Mouse (Mus musculus): ENCODE measurements around the gene Gpr153. TPM values are rescaled to one million over a fixed set of nuclear protein-coding genes. Genes with fewer than 3 reads are reported as not detected.

The Gpr153 gene
- polyA plus RNA-seq, 1 experiment from 2014 or later, result 6.6 TPM

DNA sequence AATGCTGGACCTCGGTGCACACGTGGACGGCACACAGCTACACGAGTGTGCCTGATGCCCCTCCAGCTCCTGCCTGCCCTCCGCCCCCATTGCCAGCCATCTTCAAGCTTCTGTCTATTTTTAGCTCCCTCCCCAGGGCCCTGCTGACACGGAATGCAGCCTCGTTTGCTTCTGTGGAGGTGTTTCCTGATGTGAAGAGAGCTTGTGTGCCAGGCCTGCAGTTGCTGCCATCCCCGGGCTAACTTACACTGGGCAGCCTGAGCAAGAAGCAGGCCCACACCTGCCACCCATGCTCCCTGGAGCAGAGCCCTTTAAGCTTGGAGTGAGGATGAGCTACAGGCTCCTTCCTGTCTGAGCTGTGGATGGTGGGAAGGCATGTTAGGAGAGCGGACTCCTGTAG is 11.8 kb upstream of the Gpr153 start:
- no peak overlapping the region for H3K9ac ChIP-seq (ENCODE audit: low read length)
- no peak overlapping the region for H3K4me3 ChIP-seq (ENCODE audit: low read depth, low read length)
- DNase-seq (ENCODE audit: low spot score) (no peak), ATAC-seq (replicated peaks; ENCODE audit: low FRiP score) (no peak)
- 77% methylated on average over 9 of the region's 9 CpGs for WGBS
- no peaks in the 10 kb centered on the region for H3K4me1 ChIP-seq (replicated peaks; ENCODE audit: control insufficient read depth, insufficient read depth, low read length)
- no peaks in the 10 kb centered on the region for H3K36me3 ChIP-seq (ENCODE audit: control insufficient read depth, insufficient read depth, low read length)
- H3K27me3 ChIP-seq (ENCODE audit: control insufficient read depth, insufficient read depth, low read length), result no peaks in the 10 kb centered on the region
- 0 out of 2 replicates have a peak overlapping the region, but pooled peaks have one; percentile 6 for H3K27ac ChIP-seq (ENCODE audit: low read depth, low read length)
- no peak overlapping the region for H3K4me2 ChIP-seq (ENCODE audit: low read depth, low read length, severe bottlenecking)
- H3K9me3 ChIP-seq (ENCODE audit: control insufficient read depth, low read length), result no peaks in the 10 kb centered on the region

DNA sequence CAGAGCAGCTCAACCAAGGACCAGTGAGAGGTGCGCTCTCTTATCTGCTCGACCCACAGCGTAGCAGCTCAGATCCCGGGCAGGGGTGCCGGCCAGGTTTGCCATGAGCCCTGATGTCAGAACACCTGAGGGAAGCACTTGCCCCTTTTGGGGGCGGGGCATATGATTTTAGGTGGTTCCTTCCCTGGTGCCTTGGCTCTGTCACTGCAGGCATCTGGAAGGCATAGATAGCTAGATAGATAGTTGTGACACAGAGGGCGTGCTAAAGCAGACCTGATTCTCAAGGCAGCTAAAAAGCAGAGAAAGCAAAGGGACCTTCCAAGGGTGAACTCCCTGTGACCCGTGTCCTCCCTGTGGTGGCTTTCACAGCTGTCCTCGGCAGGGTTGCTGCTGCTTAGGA is 10.9 kb upstream of the Gpr153 start:
- H3K36me3 ChIP-seq (ENCODE audit: control insufficient read depth, insufficient read depth, low read length), result no peaks in the 10 kb centered on the region
- WGBS, result 68% methylated on average over 9 of the region's 9 CpGs
- H3K9ac ChIP-seq (ENCODE audit: low read length), result no peak overlapping the region
- H3K27ac ChIP-seq (ENCODE audit: low read depth, low read length), result no peak overlapping the region
- DNase-seq (ENCODE audit: low spot score), result no peak
- no peak overlapping the region for H3K4me3 ChIP-seq (ENCODE audit: low read depth, low read length)
- no peaks in the 10 kb centered on the region for H3K27me3 ChIP-seq (ENCODE audit: control insufficient read depth, insufficient read depth, low read length)
- no peaks in the 10 kb centered on the region for H3K9me3 ChIP-seq (ENCODE audit: control insufficient read depth, low read length)
- ATAC-seq (replicated peaks; ENCODE audit: low FRiP score), result no peak
- no peak overlapping the region for H3K4me2 ChIP-seq (ENCODE audit: low read depth, low read length, severe bottlenecking)
- H3K4me1 ChIP-seq (replicated peaks; ENCODE audit: control insufficient read depth, insufficient read depth, low read length), result no peaks in the 10 kb centered on the region

DNA sequence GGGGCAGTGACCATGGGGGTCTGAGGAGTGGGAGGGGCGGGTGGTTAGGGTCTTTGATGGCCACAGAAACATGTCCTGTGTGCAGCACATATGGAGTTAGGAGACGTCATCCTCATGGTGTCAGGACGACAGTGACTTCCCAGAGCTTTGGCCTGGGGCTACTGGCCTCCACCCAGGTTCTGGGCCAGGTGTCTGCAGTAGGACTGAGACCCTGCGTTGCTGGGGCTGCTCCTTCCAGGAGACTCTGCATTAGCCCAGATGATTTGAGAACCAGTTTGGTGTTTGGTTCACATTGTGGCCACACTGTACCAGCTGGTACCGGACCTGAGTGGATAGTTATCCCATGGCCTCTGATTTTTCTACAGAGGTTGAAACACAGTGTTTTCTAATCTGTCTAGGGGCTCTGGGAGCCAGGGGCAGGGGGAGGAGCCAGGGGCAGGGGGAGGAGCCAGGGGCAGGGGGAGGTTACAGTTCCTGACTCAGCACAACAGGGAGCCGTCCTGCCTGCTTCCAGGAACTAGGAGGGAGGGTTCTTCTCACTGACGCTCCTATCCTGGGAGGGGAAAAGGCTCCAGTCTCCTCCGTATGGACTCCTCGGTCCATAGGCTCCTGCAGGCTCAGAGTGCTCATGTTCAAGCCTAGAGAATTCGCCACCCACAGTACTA is 10.4 kb upstream of the Gpr153 start:
- no peak for ATAC-seq (replicated peaks; ENCODE audit: low FRiP score)
- H3K9ac ChIP-seq (ENCODE audit: low read length), result no peak overlapping the region

DNA sequence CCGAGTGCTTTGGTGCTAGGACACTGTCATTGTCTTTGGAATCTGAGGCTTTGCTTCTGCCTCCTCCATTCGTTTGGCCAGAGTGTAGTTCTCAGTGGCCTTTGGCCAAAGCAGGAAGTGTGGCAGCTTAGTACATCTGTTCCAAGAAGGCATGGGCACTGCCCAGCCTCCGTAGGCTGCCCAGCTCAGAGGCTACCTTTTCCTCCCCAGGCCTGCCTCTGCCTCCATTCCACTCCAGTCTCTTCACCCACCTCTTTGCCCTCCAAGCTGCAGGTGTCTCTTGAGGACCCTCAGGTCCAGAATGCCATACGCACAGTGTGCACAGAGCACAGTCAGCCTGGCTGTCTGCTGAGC is 9.9 kb upstream of the Gpr153 start:
- 58% methylated on average over 4 of the region's 4 CpGs for WGBS
- H3K27me3 ChIP-seq (ENCODE audit: control insufficient read depth, insufficient read depth, low read length), result no peaks in the 10 kb centered on the region
- no peak overlapping the region for H3K4me2 ChIP-seq (ENCODE audit: low read depth, low read length, severe bottlenecking)
- no peak overlapping the region for H3K27ac ChIP-seq (ENCODE audit: low read depth, low read length)
- H3K9me3 ChIP-seq (ENCODE audit: control insufficient read depth, low read length), result no peaks in the 10 kb centered on the region
- H3K36me3 ChIP-seq (ENCODE audit: control insufficient read depth, insufficient read depth, low read length), result no peaks in the 10 kb centered on the region
- no peak overlapping the region for H3K9ac ChIP-seq (ENCODE audit: low read length)
- no peak overlapping the region for H3K4me3 ChIP-seq (ENCODE audit: low read depth, low read length)
- ATAC-seq (replicated peaks; ENCODE audit: low FRiP score), result no peak
- no peaks in the 10 kb centered on the region for H3K4me1 ChIP-seq (replicated peaks; ENCODE audit: control insufficient read depth, insufficient read depth, low read length)
- DNase-seq (ENCODE audit: low spot score), result no peak

More for the DNA sequence above, 10.4 kb upstream of the Gpr153 start:
- H3K36me3 ChIP-seq (ENCODE audit: control insufficient read depth, insufficient read depth, low read length), result no peaks in the 10 kb centered on the region
- H3K27ac ChIP-seq (ENCODE audit: low read depth, low read length), result no peak overlapping the region
- H3K4me2 ChIP-seq (ENCODE audit: low read depth, low read length, severe bottlenecking), result no peak overlapping the region
- 37% methylated on average over 10 of the region's 10 CpGs for WGBS
- no peaks in the 10 kb centered on the region for H3K27me3 ChIP-seq (ENCODE audit: control insufficient read depth, insufficient read depth, low read length)
- H3K4me1 ChIP-seq (replicated peaks; ENCODE audit: control insufficient read depth, insufficient read depth, low read length), result no peaks in the 10 kb centered on the region
- no peaks in the 10 kb centered on the region for H3K9me3 ChIP-seq (ENCODE audit: control insufficient read depth, low read length)
- no peak overlapping the region for H3K4me3 ChIP-seq (ENCODE audit: low read depth, low read length)
- no peak for DNase-seq (ENCODE audit: low spot score)

DNA sequence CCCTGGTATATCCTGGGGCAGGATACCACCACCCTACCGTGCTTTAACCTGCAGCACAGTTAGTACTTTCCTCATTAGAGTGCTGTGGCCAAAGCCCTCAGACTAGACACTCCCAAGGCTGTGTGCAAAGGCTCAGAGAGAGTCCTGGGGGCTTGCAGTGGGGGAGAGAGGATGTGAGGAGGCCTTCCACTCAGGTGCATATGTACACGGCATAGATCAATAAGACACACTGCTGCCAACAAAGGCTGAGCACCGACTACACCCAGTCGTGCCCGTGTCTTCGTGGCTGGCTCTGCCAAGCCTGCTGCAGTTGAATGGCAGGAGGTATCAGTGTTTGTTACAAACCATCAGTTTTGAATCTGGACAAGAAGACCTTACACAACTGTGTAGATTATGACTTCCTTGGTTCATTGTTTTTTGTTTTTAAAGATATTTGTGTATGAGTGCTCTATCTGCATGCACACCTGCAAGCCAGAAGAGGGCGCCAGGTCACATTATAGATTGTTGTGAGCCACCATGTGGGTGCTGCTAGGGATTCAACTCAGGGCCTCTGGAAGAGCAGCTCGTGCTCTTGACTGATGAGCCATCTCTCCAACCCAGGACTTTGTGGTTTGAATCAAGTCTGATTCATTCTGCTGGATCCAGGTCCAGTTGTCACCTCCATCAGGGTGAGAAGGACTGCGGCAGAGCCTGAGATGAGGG is 9.0 kb upstream of the Gpr153 start:
- Histone ChIP-seq H3K4me3 (ENCODE audit: low read depth, low read length) (no peak overlapping the region), H3K9me3 (ENCODE audit: control insufficient read depth, low read length) (no peaks in the 10 kb centered on the region), H3K9ac (ENCODE audit: low read length) (no peak overlapping the region), H3K36me3 (ENCODE audit: control insufficient read depth, insufficient read depth, low read length) (no peaks in the 10 kb centered on the region), H3K27ac (ENCODE audit: low read depth, low read length) (no peak overlapping the region), H3K4me1 (replicated peaks; ENCODE audit: control insufficient read depth, insufficient read depth, low read length) (no peaks in the 10 kb centered on the region), H3K27me3 (ENCODE audit: control insufficient read depth, insufficient read depth, low read length) (no peaks in the 10 kb centered on the region), H3K4me2 (ENCODE audit: low read depth, low read length, severe bottlenecking) (no peak overlapping the region)
- ATAC-seq (replicated peaks; ENCODE audit: low FRiP score), result no peak
- WGBS, result 90% methylated on average over 9 of the region's 9 CpGs
- DNase-seq (ENCODE audit: low spot score), result no peak

DNA sequence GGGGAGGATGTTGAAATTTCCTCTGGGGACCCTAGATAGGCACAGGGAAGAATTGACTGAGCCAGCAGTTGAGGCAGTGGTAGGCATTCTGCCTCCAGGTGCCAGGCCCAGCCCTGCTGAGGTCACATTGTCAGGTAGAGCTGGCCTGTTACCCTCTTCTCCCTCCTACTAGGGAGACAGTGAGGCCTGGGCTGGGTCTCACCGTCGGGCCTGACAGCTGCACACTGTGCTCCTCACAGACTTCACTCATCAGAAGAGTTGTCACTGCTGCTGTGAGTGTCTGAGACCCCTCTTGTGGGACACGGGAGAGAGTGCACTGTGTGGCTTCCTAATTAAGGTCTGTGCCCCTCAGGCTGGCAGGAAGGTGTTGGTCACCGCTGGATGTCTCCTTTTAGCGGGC is 8.2 kb upstream of the Gpr153 start:
- no peak for ATAC-seq (replicated peaks; ENCODE audit: low FRiP score)
- no peak overlapping the region for H3K9ac ChIP-seq (ENCODE audit: low read length)
- H3K27ac ChIP-seq (ENCODE audit: low read depth, low read length), result no peak overlapping the region
- no peaks in the 10 kb centered on the region for H3K36me3 ChIP-seq (ENCODE audit: control insufficient read depth, insufficient read depth, low read length)
- H3K4me3 ChIP-seq (ENCODE audit: low read depth, low read length), result no peak overlapping the region
- no peaks in the 10 kb centered on the region for H3K9me3 ChIP-seq (ENCODE audit: control insufficient read depth, low read length)
- no peak for DNase-seq (ENCODE audit: low spot score)
- no peaks in the 10 kb centered on the region for H3K27me3 ChIP-seq (ENCODE audit: control insufficient read depth, insufficient read depth, low read length)
- WGBS, result 59% methylated on average over 5 of the region's 5 CpGs
- H3K4me1 ChIP-seq (replicated peaks; ENCODE audit: control insufficient read depth, insufficient read depth, low read length), result no peaks in the 10 kb centered on the region
- H3K4me2 ChIP-seq (ENCODE audit: low read depth, low read length, severe bottlenecking), result no peak overlapping the region

DNA sequence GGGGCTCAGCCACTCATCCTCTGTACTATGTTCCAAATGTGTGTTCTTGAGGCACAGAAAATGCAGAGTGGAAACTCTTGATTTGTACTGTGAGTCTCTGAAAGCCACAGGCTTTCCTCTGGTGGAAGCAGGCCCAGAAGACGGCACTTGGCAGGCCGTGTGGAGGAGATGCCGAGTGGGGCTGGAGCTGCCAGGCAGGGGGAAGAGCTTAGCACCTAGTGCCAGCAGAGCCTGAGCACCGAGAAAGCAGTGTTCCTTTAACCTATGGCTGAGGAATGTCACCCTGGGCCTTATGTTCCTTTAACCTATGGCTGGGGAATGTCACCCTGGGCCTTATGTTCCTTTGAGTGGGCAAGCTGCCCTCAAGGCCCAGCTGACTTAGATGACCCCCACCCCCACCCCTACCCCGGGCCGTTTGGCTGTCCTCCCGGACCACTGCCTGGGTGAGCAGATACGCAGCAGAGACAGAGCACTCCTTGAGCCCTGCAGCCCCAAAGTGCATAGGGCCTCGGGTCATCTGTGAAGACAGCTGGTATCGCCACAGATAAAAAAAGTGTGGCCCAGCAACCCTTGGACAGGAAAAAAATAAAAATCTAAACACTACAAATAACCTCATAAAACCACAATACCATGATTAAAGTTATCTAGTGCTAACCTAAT is 7.7 kb upstream of the Gpr153 start:
- Histone ChIP-seq H3K27ac (ENCODE audit: low read depth, low read length) (no peak overlapping the region), H3K9ac (ENCODE audit: low read length) (no peak overlapping the region)

DNA sequence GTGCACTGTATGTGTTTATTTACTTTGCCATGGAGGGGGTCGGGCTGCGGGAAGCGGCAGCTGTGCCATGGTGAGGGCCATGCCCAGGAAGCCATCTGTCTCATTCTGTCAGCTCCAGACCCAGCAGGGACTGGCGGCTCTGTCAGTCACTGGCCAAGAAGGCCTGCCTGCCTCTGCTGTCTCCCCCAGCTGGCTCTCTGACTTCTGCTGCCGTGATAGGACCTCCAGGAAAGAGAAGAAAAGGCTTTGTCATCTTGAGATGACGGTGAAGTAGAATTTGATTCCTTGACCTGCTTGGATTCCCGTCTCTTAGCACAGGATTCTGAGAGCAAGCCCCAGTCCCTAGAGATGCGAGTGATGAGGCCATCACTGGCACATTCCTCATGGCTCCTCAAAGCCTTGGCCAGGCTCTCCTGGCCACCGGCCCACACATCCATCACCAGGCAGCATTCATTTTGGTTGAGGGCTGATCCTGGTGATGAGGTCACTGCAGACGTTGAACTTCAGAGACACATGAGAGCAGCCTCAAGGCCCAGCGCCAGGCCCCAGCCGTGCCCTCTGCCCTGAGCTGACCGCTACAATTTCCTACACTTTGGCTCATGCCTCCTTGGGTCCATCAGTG is 6.2 kb upstream of the Gpr153 start:
- ATAC-seq (replicated peaks; ENCODE audit: low FRiP score) (no peak), DNase-seq (ENCODE audit: low spot score) (no peak)
- WGBS, result 88% methylated on average over 13 of the region's 13 CpGs
- H3K4me3 ChIP-seq (ENCODE audit: low read depth, low read length), result no peak overlapping the region
- H3K27me3 ChIP-seq (ENCODE audit: control insufficient read depth, insufficient read depth, low read length), result no peaks in the 10 kb centered on the region
- no peaks in the 10 kb centered on the region for H3K36me3 ChIP-seq (ENCODE audit: control insufficient read depth, insufficient read depth, low read length)
- H3K9ac ChIP-seq (ENCODE audit: low read length), result no peak overlapping the region
- H3K4me2 ChIP-seq (ENCODE audit: low read depth, low read length, severe bottlenecking), result no peak overlapping the region
- H3K27ac ChIP-seq (ENCODE audit: low read depth, low read length), result no peak overlapping the region
- no peaks in the 10 kb centered on the region for H3K9me3 ChIP-seq (ENCODE audit: control insufficient read depth, low read length)
- H3K4me1 ChIP-seq (replicated peaks; ENCODE audit: control insufficient read depth, insufficient read depth, low read length), result peaks cover 5% of the 10 kb centered on the region; the same call in 1 of the 2 replicates

More for the DNA sequence above, 7.7 kb upstream of the Gpr153 start:
- DNase-seq (ENCODE audit: low spot score) (no peak), ATAC-seq (replicated peaks; ENCODE audit: low FRiP score) (no peak)
- Histone ChIP-seq H3K4me2 (ENCODE audit: low read depth, low read length, severe bottlenecking) (no peak overlapping the region), H3K9me3 (ENCODE audit: control insufficient read depth, low read length) (no peaks in the 10 kb centered on the region), H3K4me3 (ENCODE audit: low read depth, low read length) (no peak overlapping the region), H3K36me3 (ENCODE audit: control insufficient read depth, insufficient read depth, low read length) (no peaks in the 10 kb centered on the region), H3K27me3 (ENCODE audit: control insufficient read depth, insufficient read depth, low read length) (no peaks in the 10 kb centered on the region), H3K4me1 (replicated peaks; ENCODE audit: control insufficient read depth, insufficient read depth, low read length) (no peaks in the 10 kb centered on the region)
- WGBS, result 74% methylated on average over 10 of the region's 10 CpGs
